Mouse (Mus musculus): ENCODE measurements around the gene Gm42957. TPM values are rescaled to one million over a fixed set of nuclear protein-coding genes. Genes with fewer than 3 reads are reported as not detected.
"Not testable (repeated sequence)": the region's sequence is repeated elsewhere in the genome, so short reads cannot be mapped to it uniquely, and the experiment has no call there.

Gm42957 gene
- polyA plus RNA-seq, 1 experiment from 2014 or later = 0.26 TPM

- H3K27ac ChIP-seq = no peak overlapping the region
- peaks cover 64% of the 10 kb centered on the region for H3K27me3 ChIP-seq (ENCODE audit: insufficient read depth, poor library complexity, severe bottlenecking)
- DNase-seq (ENCODE audit: low spot score) = no peak
- H3K4me1 ChIP-seq = peaks cover 14% of the 10 kb centered on the region
- WGBS = 12% methylated on average over 28 of the region's 28 CpGs
- no peaks in the 10 kb centered on the region for H3K9me3 ChIP-seq
- peak overlapping the region; percentile 55 for H3K4me3 ChIP-seq
- no peaks in the 10 kb centered on the region for H3K36me3 ChIP-seq
These were observed 49.5 kb downstream of the Gm42957 start for GRCm38 (mm10) chr3:96684822-96685156.

GRCm38 (mm10) chr3:96686057-96686456 is 50.8 kb downstream of the Gm42957 start:
- Histone ChIP-seq H3K4me1 (peaks cover 14% of the 10 kb centered on the region), H3K27me3 (ENCODE audit: insufficient read depth, poor library complexity, severe bottlenecking) (peaks cover 55% of the 10 kb centered on the region)
- not testable (repeated sequence) for H3K27ac ChIP-seq; H3K36me3 ChIP-seq; H3K9me3 ChIP-seq; DNase-seq (ENCODE audit: low spot score); H3K4me3 ChIP-seq
- 90% methylated on average over 5 of the region's 5 CpGs for WGBS

GRCm38 (mm10) chr3:96688854-96689253 is 53.6 kb downstream of the Gm42957 start:
- Histone ChIP-seq H3K4me1 (peaks cover 23% of the 10 kb centered on the region), H3K9me3 (no peaks in the 10 kb centered on the region), H3K36me3 (no peaks in the 10 kb centered on the region), H3K27me3 (ENCODE audit: insufficient read depth, poor library complexity, severe bottlenecking) (peaks cover 32% of the 10 kb centered on the region), H3K27ac (no peak overlapping the region), H3K4me3 (no peak overlapping the region)
- no peak for DNase-seq (ENCODE audit: low spot score)
- WGBS = 78% methylated on average over 11 of the region's 11 CpGs

- 53% methylated on average over 3 of the region's 3 CpGs for WGBS
- no peaks in the 10 kb centered on the region for H3K9me3 ChIP-seq
These were observed 55.0 kb downstream of the Gm42957 start for GRCm38 (mm10) chr3:96690298-96690697.

GRCm38 (mm10) chr3:96692506-96692905 is 57.2 kb downstream of the Gm42957 start:
- Histone ChIP-seq H3K4me1 (peaks cover 26% of the 10 kb centered on the region), H3K36me3 (no peaks in the 10 kb centered on the region), H3K9me3 (no peaks in the 10 kb centered on the region), H3K4me3 (peak overlapping the region; percentile 8; the same call in 1 of the 2 replicates), H3K27ac (no peak overlapping the region), H3K27me3 (ENCODE audit: insufficient read depth, poor library complexity, severe bottlenecking) (peaks cover 11% of the 10 kb centered on the region)
- 11% methylated on average over 3 of the region's 3 CpGs for WGBS
- no peak for DNase-seq (ENCODE audit: low spot score)

More at GRCm38 (mm10) chr3:96690298-96690697, 55.0 kb downstream of the Gm42957 start:
- Histone ChIP-seq H3K27ac (no peak overlapping the region), H3K27me3 (ENCODE audit: insufficient read depth, poor library complexity, severe bottlenecking) (peaks cover 19% of the 10 kb centered on the region), H3K4me1 (peaks cover 14% of the 10 kb centered on the region; the same call in 1 of the 2 replicates), H3K4me3 (no peak overlapping the region), H3K36me3 (no peaks in the 10 kb centered on the region)
- DNase-seq (ENCODE audit: low spot score) = no peak

- no peaks in the 10 kb centered on the region for H3K36me3 ChIP-seq
- no peak for DNase-seq (ENCODE audit: low spot score)
- 74% methylated on average over 1 of the region's 1 CpGs for WGBS
- peaks cover 34% of the 10 kb centered on the region for H3K4me1 ChIP-seq
- H3K27me3 ChIP-seq (ENCODE audit: insufficient read depth, poor library complexity, severe bottlenecking) = peaks cover 11% of the 10 kb centered on the region
- H3K27ac ChIP-seq = no peak overlapping the region
- H3K9me3 ChIP-seq = no peaks in the 10 kb centered on the region
- H3K4me3 ChIP-seq = no peak overlapping the region
These were observed 58.3 kb downstream of the Gm42957 start for GRCm38 (mm10) chr3:96693579-96693978.

- Histone ChIP-seq H3K9me3 (no peaks in the 10 kb centered on the region), H3K4me3 (peak within 1 kb of the TSS; percentile 93), H3K4me1 (peaks cover 45% of the 10 kb centered on the region), H3K36me3 (peaks cover 23% of the 10 kb centered on the region), H3K27ac (peak within 1 kb of the TSS; percentile 98), H3K27me3 (ENCODE audit: insufficient read depth, poor library complexity, severe bottlenecking) (no peaks in the 10 kb centered on the region)
- DNase-seq (ENCODE audit: low spot score) = peak; percentile 94
- under 1% methylated on average over 35 of the region's 35 CpGs for WGBS
These were observed 61.0 kb downstream of the Gm42957 start, which contains the start of gene Pias3 for GRCm38 (mm10) chr3:96696198-96696765. Pias3 (plus strand) TSS chr3:96696384.

GRCm38 (mm10) chr3:96696766-96697732 is 61.8 kb downstream of the Gm42957 start:
- no peaks in the 10 kb centered on the region for H3K27me3 ChIP-seq (ENCODE audit: insufficient read depth, poor library complexity, severe bottlenecking)
- H3K9me3 ChIP-seq = no peaks in the 10 kb centered on the region
- under 1% methylated on average over 85 of the region's 85 CpGs for WGBS
- peak overlapping the region; percentile 98 for H3K27ac ChIP-seq
- H3K36me3 ChIP-seq = peaks cover 31% of the 10 kb centered on the region
- peak; percentile 95 for DNase-seq (ENCODE audit: low spot score)
- peak overlapping the region; percentile 93 for H3K4me3 ChIP-seq
- H3K4me1 ChIP-seq = peaks cover 45% of the 10 kb centered on the region

GRCm38 (mm10) chr3:96698993-96699690 is 63.9 kb downstream of the Gm42957 start:
- Histone ChIP-seq H3K4me1 (peaks cover 36% of the 10 kb centered on the region), H3K27me3 (ENCODE audit: insufficient read depth, poor library complexity, severe bottlenecking) (no peaks in the 10 kb centered on the region), H3K4me3 (no peak overlapping the region; the same call in 1 of the 2 replicates), H3K9me3 (no peaks in the 10 kb centered on the region), H3K27ac (peak overlapping the region; percentile 13; the same call in 1 of the 2 replicates), H3K36me3 (peaks cover 51% of the 10 kb centered on the region)
- DNase-seq (ENCODE audit: low spot score) = no peak
- 41% methylated on average over 19 of the region's 19 CpGs for WGBS

- Histone ChIP-seq H3K27me3 (ENCODE audit: insufficient read depth, poor library complexity, severe bottlenecking) (no peaks in the 10 kb centered on the region), H3K9me3 (no peaks in the 10 kb centered on the region), H3K27ac (no peak overlapping the region), H3K4me1 (peaks cover 31% of the 10 kb centered on the region), H3K36me3 (peaks cover 63% of the 10 kb centered on the region), H3K4me3 (no peak overlapping the region)
- DNase-seq (ENCODE audit: low spot score) = no peak
- WGBS = 54% methylated on average over 7 of the region's 7 CpGs
These were observed 65.1 kb downstream of the Gm42957 start for GRCm38 (mm10) chr3:96700376-96700775.

GRCm38 (mm10) chr3:96701003-96701402 is 65.7 kb downstream of the Gm42957 start:
- Histone ChIP-seq H3K27me3 (ENCODE audit: insufficient read depth, poor library complexity, severe bottlenecking) (no peaks in the 10 kb centered on the region), H3K9me3 (no peaks in the 10 kb centered on the region), H3K36me3 (peaks cover 66% of the 10 kb centered on the region), H3K4me3 (no peak overlapping the region), H3K27ac (no peak overlapping the region), H3K4me1 (peaks cover 26% of the 10 kb centered on the region)
- 80% methylated on average over 4 of the region's 4 CpGs for WGBS
- no peak for DNase-seq (ENCODE audit: low spot score)

All from heart, embryonic 10.5 days (tissue).